Mouse (Mus musculus) erythroblast, embryonic 14.5 days (primary cell): Measurements from ENCODE around the gene Kctd11.

Experiments used
- GATA1 ChIP-seq: IDR thresholded peaks from 2 replicates; pipeline ENCODE4 v1.6.1; 2012; ENCODE audit warnings: low read length, inconsistent platforms, mixed read lengths
- TAL1 ChIP-seq: IDR thresholded peaks from 3 replicates; pipeline ENCODE4 v1.6.1; 2012; ENCODE audit warnings: low read length, inconsistent platforms, mixed read lengths

- TF ChIP-seq GATA1, result no peak
- no peak for TF ChIP-seq TAL1
Measured at GRCm38 (mm10) chr11:69914917-69915430, 33.8 kb upstream of the Kctd11 start.
